ENCODE assay signal across 8 mouse cellular contexts in genomic region chr7:114415336-114416020, GRCm38 (mm10). TPM values are rescaled to one million over a fixed set of nuclear protein-coding genes. Genes with fewer than 3 reads are reported as not detected.
A peak's percentile ranks its signal among the peaks of the same experiment; 100 is the strongest.
DNase-seq lines count a peak whose midpoint lies in the region; ATAC-seq and TF ChIP-seq lines count a peak whose summit lies in the region.

No protein-coding gene starts in this region.

- H3K27me3 ChIP-seq in C2C12 (ENCODE audit: control insufficient read depth, insufficient read depth, insufficient read length), result no peaks in the 10 kb centered on the region
- H3K27me3 ChIP-seq in embryonic facial prominence, embryonic 15.5 days, result no peaks in the 10 kb centered on the region
- H3K27me3 ChIP-seq in heart, postnatal 0 days (ENCODE audit: control insufficient read depth, insufficient read depth, low read length), result no peaks in the 10 kb centered on the region
- H3K27me3 ChIP-seq in lung, embryonic 16.5 days (ENCODE audit: control insufficient read depth, insufficient read depth, low read depth, low read length), result no peaks in the 10 kb centered on the region

- no peaks in the 10 kb centered on the region for H3K36me3 ChIP-seq in C2C12 (ENCODE audit: control insufficient read depth, insufficient read depth)
- no peaks in the 10 kb centered on the region for H3K36me3 ChIP-seq in embryonic facial prominence, embryonic 15.5 days
- no peaks in the 10 kb centered on the region for H3K36me3 ChIP-seq in heart, postnatal 0 days (replicated peaks; ENCODE audit: control insufficient read depth, insufficient read depth, low read length)
- no peaks in the 10 kb centered on the region for H3K36me3 ChIP-seq in lung, embryonic 16.5 days (ENCODE audit: control insufficient read depth, insufficient read depth, low read length)

- no peaks in the 10 kb centered on the region for H3K9me3 ChIP-seq in embryonic facial prominence, embryonic 15.5 days (replicated peaks)
- no peaks in the 10 kb centered on the region for H3K9me3 ChIP-seq in heart, postnatal 0 days (replicated peaks; ENCODE audit: control insufficient read depth, low read length)
- H3K9me3 ChIP-seq in lung, embryonic 16.5 days (ENCODE audit: control insufficient read depth, low read length), result no peaks in the 10 kb centered on the region

- H3K79me2 ChIP-seq in C2C12 (ENCODE audit: control insufficient read depth, insufficient read depth), result no peaks in the 10 kb centered on the region

- 0 out of 2 replicates have a peak, but pooled peaks cover 7% of the 10 kb centered on the region for H3K4me1 ChIP-seq in embryonic facial prominence, embryonic 15.5 days
- H3K4me1 ChIP-seq in heart, postnatal 0 days (ENCODE audit: control insufficient read depth, insufficient read depth), result peaks cover 17% of the 10 kb centered on the region; the same call in 1 of the 2 replicates
- peaks cover 15% of the 10 kb centered on the region for H3K4me1 ChIP-seq in lung, embryonic 16.5 days (replicated peaks; ENCODE audit: control insufficient read depth, insufficient read depth, low read length)

- H3K4me3 ChIP-seq in C2C12 (ENCODE audit: insufficient read depth, poor library complexity, severe bottlenecking), result peak overlapping the region; percentile 34
- peak overlapping the region; percentile 80 for H3K4me3 ChIP-seq in embryonic facial prominence, embryonic 15.5 days (replicated peaks)
- peak overlapping the region; percentile 74 for H3K4me3 ChIP-seq in heart, postnatal 0 days (ENCODE audit: low read depth, low read length)
- H3K4me3 ChIP-seq in layer of hippocampus, adult 2 months, result peak overlapping the region; percentile 82
- peak overlapping the region; percentile 90 for H3K4me3 ChIP-seq in lung, embryonic 16.5 days (ENCODE audit: low read length)

- peak overlapping the region; percentile 97 for H3K4me2 ChIP-seq in embryonic facial prominence, embryonic 15.5 days (replicated peaks)
- peak overlapping the region; percentile 95 for H3K4me2 ChIP-seq in heart, postnatal 0 days (ENCODE audit: low read depth, low read length)
- H3K4me2 ChIP-seq in lung, embryonic 16.5 days (ENCODE audit: low read depth, low read length), result peak overlapping the region; percentile 99

- no peaks in the 10 kb centered on the region for H3K79me3 ChIP-seq in C2C12 (ENCODE audit: low read depth)

- peak overlapping the region; percentile 79 for H3K27ac ChIP-seq in embryonic facial prominence, embryonic 15.5 days (replicated peaks)
- H3K27ac ChIP-seq in heart, postnatal 0 days (ENCODE audit: low read depth), result peak overlapping the region; percentile 79
- peak overlapping the region; percentile 92 for H3K27ac ChIP-seq in layer of hippocampus, adult 2 months
- peak overlapping the region; percentile 80 for H3K27ac ChIP-seq in lung, embryonic 16.5 days (ENCODE audit: low read length)

- peak overlapping the region; percentile 64 for H3K9ac ChIP-seq in embryonic facial prominence, embryonic 15.5 days
- peak overlapping the region; percentile 84 for H3K9ac ChIP-seq in heart, postnatal 0 days (replicated peaks; ENCODE audit: low read depth, low read length)
- H3K9ac ChIP-seq in lung, embryonic 16.5 days (ENCODE audit: low read length), result peak overlapping the region; percentile 87

- peak; percentile 53 for DNase-seq in adrenal gland, postnatal 14 days
- DNase-seq in heart, postnatal 0 days (ENCODE audit: low spot score), result peak; percentile 20
- peak; percentile 10 to 40 for DNase-seq in layer of hippocampus, adult 2 months (ENCODE audit: low spot score in 2 of 2)
- peak; percentile 60 for DNase-seq in ovary, postnatal 36 days (ENCODE audit: low spot score)
- peak; percentile 74 for DNase-seq in thymus, postnatal 4 days

- peak overlapping the region; percentile 81 for H3ac ChIP-seq in C2C12 (ENCODE audit: control insufficient read depth, insufficient read length, low read depth)

- ATAC-seq in embryonic facial prominence, embryonic 15.5 days (ENCODE audit: insufficient number of reproducible peaks, low FRiP score, low TSS enrichment, low read depth), result peak; percentile 66
- peak; percentile 68 for ATAC-seq in heart, postnatal 0 days (ENCODE audit: insufficient read depth, low read depth)
- ATAC-seq in lung, embryonic 16.5 days (ENCODE audit: low read depth), result peak; percentile 80

- no peak for TF ChIP-seq EP300 in heart, postnatal 0 days (IDR thresholded peaks at IDR 0.05; ENCODE audit: low read depth)

- no peak for TF ChIP-seq CTCF in C2C12 (IDR thresholded peaks at IDR 0.05; ENCODE audit: control insufficient read depth, insufficient read depth, insufficient read length)
- no peak for TF ChIP-seq CTCF in heart, postnatal 0 days (IDR thresholded peaks at IDR 0.05; ENCODE audit: low read depth)
- TF ChIP-seq CTCF in layer of hippocampus, adult 2 months (conservative IDR thresholded peaks at IDR 0.05), result no peak

- under 1% methylated on average over 95 of the region's 103 CpGs for WGBS in embryonic facial prominence, embryonic 15.5 days
- under 1% methylated on average over 66 of the region's 103 CpGs for WGBS in heart, postnatal 0 days
- under 1% methylated on average over 75 of the region's 103 CpGs for WGBS in lung, embryonic 16.5 days

TF ChIP-seq in C2C12, 6 proteins besides CTCF, POLR2A, EP300 and RAD21:
- TF ChIP-seq MYOD1 (IDR thresholded peaks at IDR 0.05; ENCODE audit: control insufficient read depth, insufficient read length, low read depth) (no peak), FOSL1 (IDR thresholded peaks at IDR 0.05; ENCODE audit: insufficient read depth, low read length, poor library complexity, severe bottlenecking) (no peak), MYOG (IDR thresholded peaks at IDR 0.05; ENCODE audit: control insufficient read depth, extremely low read depth, insufficient read length) (no peak), MAX (IDR thresholded peaks at IDR 0.05) (no peak), CEBPB (IDR thresholded peaks at IDR 0.05; ENCODE audit: low read depth) (no peak), USF1 (IDR thresholded peaks at IDR 0.05; ENCODE audit: low read depth) (no peak)
TF ChIP-seq in C2C12: peak in this region for 0.

RNA-seq across cellular contexts. Expression of gene Pde3b, which starts 0.4 kb away (rescaled TPM):
- polyA plus RNA-seq in C2C12 (2012; fragmentation: generic; extraction: Trizol), result 2.1 TPM
- 55.5 and 64.4 TPM in 2 replicates for total RNA-seq in adrenal gland, postnatal 14 days (2021)
- 3.9 and 4.5 TPM in 2 replicates for polyA plus RNA-seq in embryonic facial prominence, embryonic 15.5 days (2015; fragmentation: Nextera tagmentation; extraction: Ambion mirVana)
- 7.5 and 13.7 TPM in 2 replicates for total RNA-seq in heart, postnatal 0 days (2014; rRNA removed; ENCODE audit: low replicate concordance)
- 1.7 and 1.9 TPM in 2 replicates for polyA plus RNA-seq in heart, postnatal 0 days (2015; fragmentation: Nextera tagmentation; extraction: Ambion mirVana)
- total RNA-seq in layer of hippocampus, adult 2 months (2021), result 1 to 10 TPM; 8.3 to 8.9 TPM
- polyA plus RNA-seq in lung, embryonic 16.5 days (2015; fragmentation: Nextera tagmentation; extraction: Ambion mirVana), result 3.2 and 3.9 TPM in 2 replicates

Comparison
In these comparisons a context has a peak if more than half of its experiments do, and no peak if none do; other contexts are left out.
1. Peak in every context shown above with its lines: DNase-seq, ATAC-seq, H3K4me3 ChIP-seq and H3K27ac ChIP-seq.
2. H3K4me3 ChIP-seq: peak in every context shown above with its lines; median percentile 90 in lung, embryonic 16.5 days; 82 in layer of hippocampus, adult 2 months; 80 in embryonic facial prominence, embryonic 15.5 days; 74 in heart, postnatal 0 days; 34 in C2C12.
3. DNase-seq: peak in every context shown above with its lines; median percentile 74 in thymus, postnatal 4 days; 60 in ovary, postnatal 36 days; 53 in adrenal gland, postnatal 14 days; 25 in layer of hippocampus, adult 2 months; 20 in heart, postnatal 0 days.